Mouse (Mus musculus) cerebellum, adult 11 months (tissue): ENCODE measurements around the gene Uap1l1.
"Not testable (repeated sequence)": the region's sequence is repeated elsewhere in the genome, so short reads cannot be mapped to it uniquely, and the experiment has no call there.

Experiments
- DNase-seq: peaks from one replicate; pipeline ENCODE4 v3.0.0; 2022

Uap1l1 gene

GRCm38 (mm10) chr2:25365091-25365761, at the start of gene Uap1l1:
Uap1l1 (minus strand) TSS chr2:25365682.
- DNase-seq, result peak; percentile 55

DNA sequence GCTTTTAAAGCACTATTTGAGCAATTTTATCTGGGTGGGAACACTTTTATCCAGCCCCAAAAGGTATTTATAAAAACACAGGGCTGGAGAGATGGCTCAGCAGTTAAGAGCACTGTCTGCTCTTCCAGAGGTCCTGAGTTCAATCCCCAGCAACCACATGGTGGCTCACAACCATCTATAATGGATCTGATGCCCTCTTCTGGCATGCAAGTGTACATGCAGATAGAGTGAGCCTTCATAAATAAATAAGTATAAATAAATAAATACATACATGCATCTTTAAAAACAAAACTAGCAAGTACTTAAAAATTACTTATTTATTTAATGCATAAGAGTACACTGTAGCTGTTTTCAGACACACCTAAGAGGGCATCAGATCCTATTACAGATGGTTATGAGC, 48.0 kb upstream of the Uap1l1 start:
- DNase-seq, result not testable (repeated sequence)

DNA sequence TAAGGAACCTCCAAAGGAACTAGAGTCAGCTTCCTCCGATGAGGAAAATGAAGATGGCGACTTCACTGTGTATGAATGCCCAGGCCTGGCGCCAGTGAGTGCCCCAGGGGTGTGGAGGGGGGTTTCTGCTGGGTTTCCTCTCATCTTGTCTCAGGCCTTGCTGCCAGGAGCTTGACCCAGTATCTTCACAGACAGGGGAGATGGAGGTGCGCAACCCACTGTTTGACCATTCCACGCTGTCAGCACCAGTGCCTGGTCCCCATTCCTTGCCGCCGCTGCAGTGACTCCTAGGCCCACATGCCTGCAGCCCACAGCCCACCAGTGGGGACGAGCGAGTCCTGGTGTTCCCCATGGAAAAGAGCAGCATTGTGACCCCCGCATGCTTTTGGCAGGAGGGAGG, 43.4 kb upstream of the Uap1l1 start:
- DNase-seq, result no peak

- DNase-seq, result no peak
Observed at GRCm38 (mm10) chr2:25403994-25404393, 38.5 kb upstream of the Uap1l1 start.

- DNase-seq, result peak; percentile 88
Observed at GRCm38 (mm10) chr2:25402972-25403601, 37.6 kb upstream of the Uap1l1 start.

DNA sequence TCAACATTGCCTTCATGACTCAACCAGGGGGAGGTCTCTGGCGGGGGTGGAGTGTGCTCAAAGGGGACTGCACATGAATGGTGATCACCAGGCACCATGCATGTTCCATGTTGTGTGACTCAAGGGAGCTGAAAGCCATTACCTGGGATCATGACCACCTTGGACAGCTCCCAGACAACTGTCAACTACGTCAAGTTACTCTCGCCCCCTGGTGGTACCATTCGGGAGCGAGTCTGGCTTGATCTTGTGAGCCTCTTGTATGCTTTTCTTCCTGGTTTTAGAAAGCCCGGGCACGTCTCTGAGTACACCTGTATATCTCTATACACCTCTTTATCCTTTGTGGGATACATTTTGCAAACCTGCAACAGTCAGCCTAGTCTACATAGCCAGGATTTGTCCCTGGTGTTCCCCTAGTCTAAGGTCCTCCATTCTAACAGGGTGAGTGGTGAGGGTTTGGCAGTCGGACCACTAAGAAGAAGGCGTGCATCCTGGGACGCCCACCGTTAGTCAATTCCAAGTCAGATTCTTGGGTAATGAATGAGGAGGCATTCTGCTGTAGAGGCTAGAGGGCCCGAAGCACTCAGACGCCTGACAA, 37.0 kb upstream of the Uap1l1 start:
- peak; percentile 70 for DNase-seq

- peak; percentile 73 for DNase-seq
Observed at GRCm38 (mm10) chr2:25400764-25401163, 35.3 kb upstream of the Uap1l1 start.

DNA sequence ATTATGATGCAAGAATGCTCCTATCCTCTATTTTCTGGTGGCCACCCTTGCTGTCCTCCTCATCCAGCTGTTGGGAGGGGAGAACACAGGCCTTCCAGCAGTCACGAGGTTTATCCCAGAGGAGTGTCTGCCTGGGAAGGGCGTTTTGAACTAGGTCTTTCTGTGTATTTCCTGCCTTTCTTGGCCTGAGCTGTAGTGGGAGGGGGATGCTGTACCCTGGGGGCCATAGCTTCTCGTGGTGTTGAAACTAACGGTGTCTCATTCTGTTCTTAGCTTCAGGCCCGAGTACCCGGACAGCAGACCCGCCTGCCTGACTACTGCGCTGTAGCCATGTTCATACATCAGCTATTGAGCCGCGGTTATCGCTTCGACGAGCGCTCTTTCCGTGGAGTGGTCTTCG, 34.8 kb upstream of the Uap1l1 start:
- DNase-seq, result no peak

DNA sequence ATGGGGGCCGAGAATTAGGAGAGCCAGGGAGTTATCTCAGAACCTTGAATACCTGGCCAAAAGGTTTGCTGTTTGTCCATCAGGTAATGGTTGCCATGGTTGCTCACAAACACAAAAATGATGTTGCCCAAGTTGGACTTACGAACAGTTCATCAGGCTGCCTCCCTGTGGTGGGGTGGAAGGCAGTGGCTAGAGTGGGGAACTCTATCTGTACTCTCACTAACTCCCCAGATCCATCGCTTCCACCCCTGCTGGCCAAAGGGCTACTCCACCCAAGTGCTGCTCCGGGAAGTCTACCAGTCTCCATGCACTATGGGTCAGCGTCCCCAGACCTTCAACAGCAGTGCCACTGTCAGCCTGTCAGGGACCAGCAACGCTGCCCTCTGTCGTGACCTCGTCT, 33.6 kb upstream of the Uap1l1 start, which contains the start of gene Npdc1:
TSS of gene Npdc1 (plus strand) at position 301 of the 400 bp plus-strand sequence.
- DNase-seq, result no peak

DNA sequence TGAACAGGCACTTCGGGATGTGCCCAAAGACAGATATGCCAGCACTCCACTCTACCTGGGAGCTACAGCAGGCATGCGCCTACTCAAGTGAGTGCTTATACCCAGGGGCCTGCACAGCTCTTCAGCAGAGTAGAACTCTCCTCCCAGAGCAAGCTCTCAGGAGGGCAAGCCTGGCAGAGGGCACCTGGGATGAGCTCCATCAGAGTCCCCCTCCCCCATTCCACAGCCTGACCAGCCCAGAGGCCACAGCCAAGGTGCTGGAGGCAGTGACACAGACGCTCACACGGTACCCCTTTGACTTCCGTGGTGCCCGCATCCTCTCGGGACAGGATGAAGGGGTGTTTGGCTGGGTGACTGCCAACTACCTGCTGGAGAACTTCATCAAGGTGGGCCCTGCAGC, 32.6 kb upstream of the Uap1l1 start:
- DNase-seq, result no peak

GRCm38 (mm10) chr2:25397010-25397409, 31.5 kb upstream of the Uap1l1 start:
- DNase-seq, result no peak

DNA sequence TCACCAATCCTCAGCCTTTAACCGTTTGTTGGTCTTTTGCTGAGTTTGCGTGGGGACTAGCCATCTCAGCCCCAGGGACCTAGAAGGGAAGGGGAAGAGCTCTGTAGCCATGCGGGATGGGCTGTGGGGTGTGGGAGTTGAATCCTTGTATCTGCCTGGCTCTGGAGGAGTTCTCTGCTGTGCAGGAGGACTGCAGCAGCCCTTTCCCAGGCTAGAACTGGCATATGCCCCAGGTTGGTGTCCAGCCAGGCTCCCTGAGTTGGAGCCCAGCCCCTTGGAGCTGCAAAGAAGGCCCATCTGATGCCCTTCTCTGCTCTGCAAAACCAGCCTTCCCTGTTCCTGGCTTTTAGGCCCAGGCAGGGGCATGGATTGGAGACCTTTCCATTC, 31.1 kb upstream of the Uap1l1 start:
- peak; percentile 74 for DNase-seq

DNA sequence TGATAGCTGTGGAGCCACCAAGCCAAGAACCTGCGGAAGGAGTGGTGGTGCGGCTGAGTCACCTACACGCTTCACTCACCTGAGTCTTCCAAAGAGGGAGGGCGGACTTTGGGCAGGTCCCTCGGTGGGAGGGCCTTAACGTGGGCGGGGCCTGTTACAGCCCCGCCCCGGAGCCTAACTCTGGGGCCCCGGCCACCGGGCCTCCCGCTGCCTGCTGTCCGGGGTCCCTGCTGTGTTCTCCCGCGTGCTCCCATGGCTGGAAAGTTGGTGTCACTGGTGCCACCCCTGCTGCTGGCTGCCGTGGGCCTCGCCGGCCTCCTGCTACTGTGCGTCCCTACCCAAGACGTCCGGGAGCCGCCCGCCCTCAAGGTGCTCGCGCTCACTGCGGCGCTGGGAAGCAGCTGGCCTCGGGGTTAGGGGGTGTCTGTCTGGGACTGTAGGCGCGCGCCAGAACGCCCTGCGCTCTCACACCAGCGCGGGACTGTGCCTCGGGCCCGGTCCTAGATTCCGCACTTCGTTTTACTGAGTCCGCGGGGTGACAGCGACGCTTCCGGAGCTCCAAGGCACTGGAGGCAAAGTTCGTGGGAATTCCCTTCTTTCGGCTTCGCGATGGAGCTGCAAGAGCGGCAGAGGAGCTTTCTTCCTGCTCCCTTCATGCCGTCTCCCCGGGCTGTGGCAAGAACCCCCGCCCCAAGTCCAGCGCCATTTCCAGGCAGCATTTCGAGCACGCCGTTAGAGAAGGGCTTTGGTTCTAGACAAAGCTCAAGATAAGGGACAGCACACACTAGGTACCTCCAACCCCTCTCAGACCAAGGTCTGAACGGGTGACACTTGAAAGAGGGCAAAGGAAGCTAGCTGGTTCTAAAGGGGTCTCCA, 30.5 kb upstream of the Uap1l1 start, which contains the start of gene Entpd2:
TSS of gene Entpd2 (plus strand) at position 154 of the 876 bp plus-strand sequence.
- DNase-seq, result peak; percentile 54

- no peak for DNase-seq
Observed at GRCm38 (mm10) chr2:25394281-25395221, 29.1 kb upstream of the Uap1l1 start.

DNA sequence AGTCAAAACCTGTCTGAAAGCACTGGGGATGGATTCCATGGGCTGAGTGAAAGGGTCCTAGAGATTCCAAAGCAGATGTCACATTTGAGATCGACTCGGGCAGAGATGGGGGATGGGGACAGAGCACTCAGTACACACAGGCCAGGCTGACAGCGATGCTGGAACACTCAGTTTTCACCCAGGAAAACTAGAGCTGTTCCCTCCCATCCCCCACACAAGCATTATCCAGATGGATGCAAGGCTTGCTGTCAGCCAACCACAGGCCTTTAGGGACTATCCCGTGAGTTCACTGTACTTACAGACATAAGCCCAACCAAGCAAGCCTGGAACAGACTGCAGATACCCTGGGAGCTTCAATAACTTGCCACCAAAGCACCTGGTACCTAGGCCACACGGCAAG, 25.8 kb upstream of the Uap1l1 start:
- DNase-seq, result no peak

- DNase-seq, result no peak
Observed at GRCm38 (mm10) chr2:25384492-25384891, 19.0 kb upstream of the Uap1l1 start.

DNA sequence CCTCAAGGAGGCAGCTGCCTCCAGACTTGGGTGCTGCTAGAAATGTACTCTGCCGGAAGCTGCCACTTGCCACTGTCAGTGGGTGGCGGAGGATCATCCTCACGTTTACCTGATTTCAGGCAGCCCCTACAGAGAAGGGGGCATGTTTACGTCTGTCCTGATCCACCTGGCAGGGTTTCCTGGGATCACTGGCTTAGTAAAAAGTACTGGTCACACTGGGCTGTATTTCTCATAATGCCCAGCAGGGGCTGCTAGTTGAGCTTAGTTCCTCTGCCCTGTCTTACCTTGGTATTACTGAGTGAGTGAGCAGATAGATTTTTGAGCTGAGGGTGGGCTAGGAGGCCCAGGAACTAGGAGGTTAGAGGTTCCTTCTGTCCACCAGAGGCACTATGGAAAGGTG, 11.1 kb upstream of the Uap1l1 start:
- peak; percentile 56 for DNase-seq

- DNase-seq, result no peak
Observed at GRCm38 (mm10) chr2:25373431-25373830, 7.9 kb upstream of the Uap1l1 start.

GRCm38 (mm10) chr2:25372644-25373391, 7.3 kb upstream of the Uap1l1 start:
- DNase-seq, result no peak

DNA sequence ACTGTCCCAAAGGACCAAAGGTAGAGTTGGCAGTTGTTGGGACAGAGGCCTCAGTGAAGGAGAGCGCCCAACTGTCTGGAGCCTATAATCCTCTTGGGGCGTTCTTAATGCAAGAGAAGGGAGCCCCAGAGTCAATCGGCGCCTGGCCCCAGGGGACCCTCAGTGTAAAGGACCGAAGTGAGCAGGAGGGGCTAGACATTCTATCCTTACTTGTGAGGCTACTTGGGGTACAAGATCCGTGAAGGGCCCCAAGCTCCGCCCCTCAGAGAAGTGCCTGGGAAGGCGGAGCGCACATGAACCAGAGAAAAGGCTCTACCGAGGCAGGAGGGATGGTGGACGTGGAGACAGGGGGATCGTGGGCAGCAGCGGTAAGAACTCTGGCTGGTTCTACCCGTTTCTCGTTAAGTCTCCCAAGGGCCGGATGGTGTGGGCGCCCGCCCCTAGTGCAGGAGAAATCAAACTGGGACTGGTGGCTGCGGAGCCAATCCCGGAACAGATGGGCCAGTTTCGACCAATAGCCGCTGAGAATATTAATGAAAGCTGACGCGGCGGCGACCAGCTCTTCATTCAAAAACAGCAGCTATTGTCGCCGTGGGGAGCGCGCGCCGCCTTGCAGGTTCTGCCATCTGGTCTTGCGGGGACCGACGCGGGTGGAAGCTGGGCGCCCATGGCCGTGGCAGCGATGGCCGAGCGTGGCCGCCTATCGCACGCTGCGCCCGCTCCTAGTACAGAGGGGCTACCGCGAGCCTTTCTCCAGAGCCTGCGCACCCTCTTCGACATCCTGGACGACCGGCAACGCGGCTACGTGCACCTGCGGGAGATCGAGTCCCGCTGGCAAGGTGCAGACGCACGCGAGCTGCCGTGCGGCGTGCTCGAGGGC, 6.5 kb upstream of the Uap1l1 start, which contains the start of gene Sapcd2:
TSS of gene Sapcd2 (plus strand) at position 558 of the 880 bp plus-strand sequence.
- DNase-seq, result peak; percentile 81
